Mouse (Mus musculus): Measurements from ENCODE around the gene Qrfp. TPM values are rescaled to one million over a fixed set of nuclear protein-coding genes. Genes with fewer than 3 reads are reported as not detected.
A peak's percentile ranks its signal among the peaks of the same experiment; 100 is the strongest.

Qrfp gene
- polyA plus RNA-seq, 1 experiment = not detected

DNA sequence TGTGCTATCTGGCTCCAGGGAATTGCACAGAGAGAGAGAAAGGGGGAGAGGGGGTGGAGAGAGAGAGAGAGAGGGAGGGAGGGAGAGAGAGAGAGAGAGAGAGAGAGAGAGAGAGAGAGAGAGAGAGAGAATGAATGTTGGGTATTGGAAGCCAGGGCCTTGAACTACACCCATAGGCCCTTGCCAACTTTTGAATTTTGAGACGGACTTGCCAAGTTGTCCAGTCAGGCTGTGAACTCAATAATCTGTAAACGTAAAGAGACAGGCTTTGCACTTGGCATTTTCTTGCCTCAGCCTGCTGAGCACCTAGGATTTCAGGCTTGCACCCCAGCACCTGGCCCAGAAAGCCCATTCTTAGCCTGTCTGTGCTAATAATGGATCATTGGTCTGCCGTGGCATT is 48.2 kb downstream of the Qrfp start:
- peak overlapping the region; percentile 24 for H3K27ac ChIP-seq (ENCODE audit: insufficient read depth, low read depth, low read length)
- TF ChIP-seq POLR2A (IDR thresholded peaks at IDR 0.05; ENCODE audit: borderline replicate concordance, low read depth, low read length) (no peak), CTCF (IDR thresholded peaks at IDR 0.05; ENCODE audit: low read depth, low read length) (no peak)
- H3K4me1 ChIP-seq (ENCODE audit: control insufficient read depth, insufficient read depth, low read length) = peaks cover 54% of the 10 kb centered on the region
- H3K4me3 ChIP-seq (ENCODE audit: insufficient read depth, low read length) = no peak overlapping the region

DNA sequence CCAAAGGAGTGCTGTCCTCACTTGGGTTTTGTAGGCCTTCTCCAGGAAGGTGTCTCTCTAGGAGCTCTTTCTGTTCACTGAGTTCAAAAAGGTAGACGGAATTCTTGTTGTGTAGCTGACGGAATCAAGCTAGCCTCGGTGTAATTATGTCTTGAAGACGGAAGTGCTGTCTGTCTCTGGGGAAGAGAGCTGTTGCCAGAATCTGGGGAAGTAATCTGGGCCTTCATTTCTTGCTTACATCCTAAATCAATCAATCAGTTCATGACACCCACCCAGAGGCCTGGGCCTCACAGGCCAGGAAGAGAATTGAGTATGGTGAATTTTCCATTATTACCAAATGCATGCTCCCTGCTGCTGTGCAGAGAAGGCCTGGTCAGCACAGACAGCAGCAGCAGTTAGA is 48.8 kb downstream of the Qrfp start:
- H3K4me1 ChIP-seq (ENCODE audit: control insufficient read depth, insufficient read depth, low read length) = peaks cover 51% of the 10 kb centered on the region
- peak overlapping the region; percentile 96 for H3K4me3 ChIP-seq (ENCODE audit: insufficient read depth, low read length)
- peak overlapping the region; percentile 75 for H3K27ac ChIP-seq (ENCODE audit: insufficient read depth, low read depth, low read length)
- no peak for TF ChIP-seq CTCF (IDR thresholded peaks at IDR 0.05; ENCODE audit: low read depth, low read length)
- no peak for TF ChIP-seq POLR2A (IDR thresholded peaks at IDR 0.05; ENCODE audit: borderline replicate concordance, low read depth, low read length)

DNA sequence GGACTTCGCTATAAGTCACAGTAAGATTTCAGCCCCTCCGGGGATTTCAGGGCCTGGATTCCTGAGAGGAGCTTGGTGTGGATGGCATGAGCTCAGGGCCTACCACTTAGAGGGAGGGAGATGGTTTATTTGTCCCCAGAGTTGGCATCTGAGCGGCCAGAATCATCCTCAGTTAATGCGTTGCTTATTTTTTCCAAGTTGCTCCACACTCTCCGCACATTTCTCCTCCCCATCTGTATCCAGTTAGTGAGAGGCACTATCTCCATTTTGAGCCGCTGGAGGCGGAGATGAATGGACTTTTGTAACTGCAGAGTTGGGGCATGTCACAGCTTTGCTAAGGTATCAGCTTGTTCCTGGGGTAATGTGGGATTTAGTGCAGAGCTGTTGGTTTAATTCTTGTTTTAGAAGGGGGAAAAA is 49.3 kb downstream of the Qrfp start:
- peak overlapping the region; percentile 75 for H3K27ac ChIP-seq (ENCODE audit: insufficient read depth, low read depth, low read length)
- H3K4me1 ChIP-seq (ENCODE audit: control insufficient read depth, insufficient read depth, low read length) = peaks cover 48% of the 10 kb centered on the region
- no peak for TF ChIP-seq CTCF (IDR thresholded peaks at IDR 0.05; ENCODE audit: low read depth, low read length)
- TF ChIP-seq POLR2A (IDR thresholded peaks at IDR 0.05; ENCODE audit: borderline replicate concordance, low read depth, low read length) = no peak
- peak overlapping the region; percentile 96 for H3K4me3 ChIP-seq (ENCODE audit: insufficient read depth, low read length)

DNA sequence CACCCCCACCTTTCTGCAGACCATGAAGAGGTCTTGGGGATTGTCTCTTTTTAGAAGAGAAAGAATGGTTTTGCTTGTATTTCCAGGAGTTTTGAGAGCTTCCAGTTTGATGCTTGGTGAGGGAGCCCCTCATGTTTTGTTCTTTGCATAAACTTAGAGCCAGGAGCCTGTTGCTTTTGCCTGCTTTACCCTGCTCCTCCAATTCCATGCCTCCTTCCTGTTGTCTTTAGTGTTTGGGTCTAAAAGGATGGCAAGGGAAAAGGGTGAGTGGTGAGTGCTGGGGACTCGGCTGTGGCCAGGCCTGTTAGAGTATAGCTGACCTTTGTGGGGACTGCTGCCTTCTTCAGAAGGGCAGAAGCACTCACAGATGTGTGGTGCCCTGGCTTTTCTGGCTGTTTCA is 49.9 kb downstream of the Qrfp start:
- TF ChIP-seq POLR2A (IDR thresholded peaks at IDR 0.05; ENCODE audit: borderline replicate concordance, low read depth, low read length) = no peak
- no peak for TF ChIP-seq CTCF (IDR thresholded peaks at IDR 0.05; ENCODE audit: low read depth, low read length)
- H3K27ac ChIP-seq (ENCODE audit: insufficient read depth, low read depth, low read length) = peak overlapping the region; percentile 75
- peaks cover 41% of the 10 kb centered on the region for H3K4me1 ChIP-seq (ENCODE audit: control insufficient read depth, insufficient read depth, low read length)
- H3K4me3 ChIP-seq (ENCODE audit: insufficient read depth, low read length) = peak overlapping the region; percentile 96

DNA sequence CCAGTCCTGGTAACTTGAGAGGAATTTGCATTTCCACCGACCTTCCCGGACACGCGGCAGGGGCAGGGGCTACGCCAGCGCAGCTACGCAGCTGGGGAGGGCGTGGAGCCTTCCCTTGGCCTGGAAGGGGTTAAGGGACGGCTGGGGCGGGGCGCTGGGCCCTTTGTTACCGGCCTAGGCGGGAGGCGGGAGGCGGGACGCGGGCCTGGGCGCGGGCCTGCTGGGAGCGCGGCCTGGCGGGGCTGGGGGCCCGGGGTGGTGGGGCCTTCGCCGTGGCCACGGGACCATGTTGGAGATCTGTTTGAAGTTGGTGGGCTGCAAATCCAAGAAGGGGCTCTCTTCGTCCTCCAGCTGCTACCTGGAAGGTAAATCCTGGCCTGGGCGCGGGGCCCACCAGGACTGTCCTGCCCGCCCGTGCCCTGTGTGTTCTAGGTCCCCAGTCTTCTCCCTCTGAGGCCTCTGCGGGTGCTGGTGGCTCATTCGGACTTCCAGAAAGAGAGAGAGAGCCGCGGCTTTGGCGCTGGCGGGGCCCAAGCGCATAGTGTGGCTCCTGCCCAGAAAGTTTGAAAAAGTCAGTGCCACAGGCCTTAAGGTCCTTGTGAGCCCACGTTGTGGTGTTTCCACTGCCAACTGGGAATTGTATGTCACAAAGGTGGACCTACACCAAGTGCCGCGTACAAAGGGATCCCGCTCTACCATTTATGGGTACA is 50.5 kb downstream of the Qrfp start:
- Histone ChIP-seq H3K4me1 (ENCODE audit: control insufficient read depth, insufficient read depth, low read length) (peaks cover 37% of the 10 kb centered on the region), H3K4me3 (ENCODE audit: insufficient read depth, low read length) (peak overlapping the region; percentile 96), H3K27ac (ENCODE audit: insufficient read depth, low read depth, low read length) (peak overlapping the region; percentile 75)
- no peak for TF ChIP-seq CTCF (IDR thresholded peaks at IDR 0.05; ENCODE audit: low read depth, low read length)
- no peak for TF ChIP-seq POLR2A (IDR thresholded peaks at IDR 0.05; ENCODE audit: borderline replicate concordance, low read depth, low read length)

DNA sequence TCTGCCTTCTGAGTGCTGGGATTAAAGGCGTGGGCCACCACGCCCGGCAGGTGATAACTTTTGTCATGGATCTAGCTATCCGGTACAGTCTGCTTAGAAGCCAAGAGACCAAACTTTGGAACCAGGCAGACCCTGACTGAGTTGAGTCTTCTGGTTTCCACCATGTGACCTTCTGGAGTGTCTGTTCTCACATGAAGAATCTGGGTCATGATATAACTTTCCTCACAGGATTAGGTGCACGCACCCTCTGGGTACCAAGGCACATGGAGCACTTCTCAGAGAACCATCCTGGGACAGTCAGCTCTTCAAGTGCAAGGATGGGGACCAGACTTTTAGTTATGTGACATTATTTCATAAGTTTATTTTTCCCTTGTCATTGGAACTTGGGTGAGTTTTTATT is 51.4 kb downstream of the Qrfp start:
- no peak for TF ChIP-seq CTCF (IDR thresholded peaks at IDR 0.05; ENCODE audit: low read depth, low read length)
- no peak for TF ChIP-seq POLR2A (IDR thresholded peaks at IDR 0.05; ENCODE audit: borderline replicate concordance, low read depth, low read length)
- Histone ChIP-seq H3K27ac (ENCODE audit: insufficient read depth, low read depth, low read length) (no peak overlapping the region), H3K4me3 (ENCODE audit: insufficient read depth, low read length) (peak overlapping the region; percentile 96; the same call in 1 of the 2 replicates), H3K4me1 (ENCODE audit: control insufficient read depth, insufficient read depth, low read length) (peaks cover 29% of the 10 kb centered on the region)

DNA sequence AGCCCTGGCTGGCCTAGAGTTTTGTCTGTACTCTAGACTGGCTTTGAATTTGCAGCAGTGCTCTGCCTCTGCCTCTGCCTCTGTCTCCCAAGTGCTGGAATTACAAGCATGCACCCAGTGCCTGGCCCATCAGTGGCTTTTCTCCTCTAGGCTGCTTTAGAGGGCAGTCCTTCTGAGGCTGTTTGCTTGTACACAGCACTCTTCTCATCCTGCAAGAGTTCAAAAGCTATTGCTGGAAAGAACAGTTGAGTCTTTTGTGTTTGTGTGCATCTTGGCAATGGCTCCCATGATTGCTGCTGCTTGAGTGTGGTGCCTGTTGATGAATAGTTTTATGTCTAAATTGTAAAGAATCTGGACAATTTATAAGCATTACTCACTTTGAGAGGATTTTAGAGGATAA is 52.9 kb downstream of the Qrfp start:
- peaks cover 19% of the 10 kb centered on the region for H3K4me1 ChIP-seq (ENCODE audit: control insufficient read depth, insufficient read depth, low read length)
- TF ChIP-seq POLR2A (IDR thresholded peaks at IDR 0.05; ENCODE audit: borderline replicate concordance, low read depth, low read length) (no peak), CTCF (IDR thresholded peaks at IDR 0.05; ENCODE audit: low read depth, low read length) (no peak)
- H3K27ac ChIP-seq (ENCODE audit: insufficient read depth, low read depth, low read length) = no peak overlapping the region
- H3K4me3 ChIP-seq (ENCODE audit: insufficient read depth, low read length) = no peak overlapping the region

Other genes with a start within 250 kb of the Qrfp start
- 39.9 and 41.5 TPM in 2 replicates for gene Fubp3, start 237.9 kb downstream of the Qrfp start, polyA plus RNA-seq (2012; ENCODE audit: insufficient read depth, insufficient read length, missing spikeins)
- not detected in 2 replicates for gene Prdm12, start 170.5 kb downstream of the Qrfp start, polyA plus RNA-seq (2012; ENCODE audit: insufficient read depth, insufficient read length, missing spikeins)
- 10.0 and 11.7 TPM in 2 replicates for gene Exosc2, start 139.9 kb downstream of the Qrfp start, polyA plus RNA-seq (2012; ENCODE audit: insufficient read depth, insufficient read length, missing spikeins)
- gene Abl1, start 122.2 kb downstream of the Qrfp start, polyA plus RNA-seq (2012; ENCODE audit: insufficient read depth, insufficient read length, missing spikeins) = 48.4 and 53.1 TPM in 2 replicates
- gene Fibcd1, start 35.4 kb upstream of the Qrfp start, polyA plus RNA-seq (2012; ENCODE audit: insufficient read depth, insufficient read length, missing spikeins) = not detected in 2 replicates
- gene Lamc3, start 76.7 kb upstream of the Qrfp start, polyA plus RNA-seq (2012; ENCODE audit: insufficient read depth, insufficient read length, missing spikeins) = not detected in 2 replicates
- gene Aif1l, start 139.6 kb upstream of the Qrfp start, polyA plus RNA-seq (2012; ENCODE audit: insufficient read depth, insufficient read length, missing spikeins) = not detected in 2 replicates
- gene Nup214, start 163.9 kb upstream of the Qrfp start, polyA plus RNA-seq (2012; ENCODE audit: insufficient read depth, insufficient read length, missing spikeins) = 47.3 and 63.3 TPM in 2 replicates

All from bone marrow macrophage, adult 2 months (primary cell).